27 mouse cellular contexts compared by ENCODE assay signal in the genomic region with DNA sequence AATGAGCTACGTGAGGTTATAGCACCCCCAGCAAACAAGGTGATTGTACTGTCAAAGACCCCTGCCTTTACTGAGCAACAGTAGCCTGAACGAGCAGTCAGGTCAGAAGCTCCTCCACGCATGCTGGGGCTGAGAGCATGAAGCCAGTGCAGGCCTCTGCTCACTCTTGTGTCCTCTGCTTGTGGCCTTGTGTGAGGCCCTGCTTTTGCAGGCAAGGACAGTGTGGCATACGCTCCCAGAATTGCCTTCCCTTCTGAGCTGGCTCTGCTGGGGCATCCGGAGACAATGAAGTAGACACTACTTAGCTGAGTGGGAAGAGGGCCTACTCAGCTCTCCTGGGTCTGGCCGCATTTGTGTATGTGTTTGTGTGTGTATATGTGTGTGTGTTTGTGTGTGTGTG. TPM values are rescaled to one million over a fixed set of nuclear protein-coding genes. Genes with fewer than 3 reads are reported as not detected.
"Had no signal": no experiment of that assay in that cellular context is flagged by ENCODE, and none has a peak within 500 bp of the region (broad histone marks: within the 10 kb centered on the region; RNA-seq: fewer than 3 reads in every experiment).

No protein-coding gene starts in this region.

- H3K36me3 ChIP-seq: kidney, embryonic 15.5 days; limb, embryonic 10.5 days; limb, embryonic 13.5 days; liver, embryonic 12.5 days; liver, embryonic 15.5 days; lung, embryonic 15.5 days; midbrain, embryonic 10.5 days; neural tube, embryonic 13.5 days had no signal

- H3K9ac ChIP-seq: kidney, embryonic 15.5 days; limb, embryonic 13.5 days; liver, embryonic 12.5 days; liver, embryonic 15.5 days; lung, embryonic 15.5 days; neural tube, embryonic 13.5 days had no signal

- H3K4me1 ChIP-seq: lung, embryonic 15.5 days; neural tube, embryonic 13.5 days had no signal

- DNase-seq: kidney, adult 11 months; kidney, adult 8-10 months; kidney, postnatal 10 days; kidney, postnatal 36 days; liver; lung, adult 18-20 months; lung, postnatal 10 days; lung, postnatal 36 days; midbrain, embryonic 14.5 days; thymus, postnatal 25 days had no signal

- H3K9me3 ChIP-seq: kidney, embryonic 15.5 days; limb, embryonic 10.5 days; limb, embryonic 13.5 days; liver, embryonic 12.5 days; liver, embryonic 15.5 days; lung, embryonic 15.5 days; midbrain, embryonic 10.5 days; neural tube, embryonic 13.5 days had no signal

- ATAC-seq: liver, embryonic 12.5 days had no signal

- H3K4me3 ChIP-seq: kidney, embryonic 15.5 days; limb, embryonic 10.5 days; limb, embryonic 13.5 days; liver, embryonic 12.5 days; liver, embryonic 15.5 days; lung, embryonic 15.5 days; megakaryocyte, embryonic 14.5 days; midbrain, embryonic 10.5 days; neural tube, embryonic 13.5 days had no signal

- H3K27ac ChIP-seq: kidney, embryonic 15.5 days; limb, embryonic 10.5 days; limb, embryonic 13.5 days; liver, embryonic 12.5 days; liver, embryonic 15.5 days; lung, embryonic 15.5 days; midbrain, embryonic 10.5 days; neural tube, embryonic 13.5 days had no signal

- H3K27me3 ChIP-seq: kidney, embryonic 15.5 days; limb, embryonic 13.5 days; liver, embryonic 12.5 days; liver, embryonic 15.5 days; lung, embryonic 15.5 days; neural tube, embryonic 13.5 days had no signal

- H3K4me2 ChIP-seq: kidney, embryonic 15.5 days; limb, embryonic 13.5 days; liver, embryonic 15.5 days; lung, embryonic 15.5 days; neural tube, embryonic 13.5 days had no signal

RNA-seq across cellular contexts. Expression of a gene that starts 7.3 kb away (rescaled TPM):
- polyA plus RNA-seq: small intestine, adult 2 months; spleen, adult 2 months had no signal

RNA-seq across cellular contexts. Expression of a gene that starts 25.6 kb away (rescaled TPM):
- total RNA-seq: layer of hippocampus, adult 8-10 months; layer of hippocampus, postnatal 14 days; left cerebral cortex, adult 8-10 months; left cerebral cortex, postnatal 14 days; neutrophil, adult 5-6 weeks had no signal
- polyA plus RNA-seq: kidney, embryonic 15.5 days; limb, embryonic 10.5 days; limb, embryonic 13.5 days; liver, embryonic 12.5 days; liver, embryonic 15.5 days; lung, embryonic 15.5 days; midbrain, embryonic 10.5 days; midbrain, embryonic 14.5 days; neural tube, embryonic 13.5 days; stomach, embryonic 16.5 days had no signal
